Mouse (Mus musculus) forelimb bud, embryonic 11.5 days (tissue): ENCODE measurements at regions not wholly inside any gene's neighbourhood (a gene's known extent, or its start where the extent isn't known, plus 50 kb on each side); places are given as distances from the start of the nearest gene placed in this dataset.

Experiments used
- DNase-seq: peaks from one replicate; pipeline ENCODE4 v3.0.0-alpha.2; 2012; ENCODE audit warnings: low read depth, low spot score

- no peak for DNase-seq
Observed at GRCm38 (mm10) chr10:71753255-71753654, 405.7 kb downstream of the Ipmk start.

DNA sequence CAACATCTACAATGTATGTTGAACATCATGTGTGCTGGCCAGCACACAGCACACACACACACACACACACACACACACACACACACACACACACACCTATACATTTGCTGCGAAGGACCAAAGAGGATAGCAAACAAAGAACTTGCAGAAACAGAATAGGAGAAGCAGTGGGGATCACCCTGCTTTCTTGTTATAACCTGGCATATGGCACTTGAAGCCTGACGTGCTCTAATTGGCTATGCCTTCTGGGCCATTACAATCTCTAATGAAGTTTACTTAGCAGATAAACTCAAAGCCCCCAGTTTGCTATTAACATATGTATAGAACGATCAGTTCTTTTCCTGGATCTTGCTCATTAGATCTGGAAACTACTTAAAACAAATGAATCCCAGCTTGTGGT is 407.2 kb downstream of the Ipmk start:
- no peak for DNase-seq

DNA sequence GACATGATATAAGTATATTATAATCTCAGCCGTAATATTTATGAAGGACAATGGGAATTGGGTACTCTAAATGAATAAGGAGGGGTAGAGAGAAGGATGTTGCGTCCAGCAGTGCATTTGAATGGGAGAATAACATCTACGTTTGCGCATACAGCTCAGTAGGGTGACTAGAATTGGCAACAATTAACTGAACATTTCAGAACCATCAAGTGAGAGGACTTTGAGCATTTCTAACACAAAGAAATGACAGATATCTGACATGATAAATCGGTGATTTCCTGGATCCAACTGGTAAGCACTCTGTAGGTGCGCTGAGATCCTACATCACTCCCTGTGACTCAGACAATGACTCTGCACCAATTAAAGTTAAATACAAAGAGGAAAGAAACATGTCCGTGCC is 431.3 kb downstream of the Ipmk start:
- DNase-seq: no peak

GRCm38 (mm10) chr10:71789241-71789640 is 441.7 kb downstream of the Ipmk start:
- DNase-seq: no peak

- DNase-seq: no peak
Observed at GRCm38 (mm10) chr10:71789936-71790335, 442.4 kb downstream of the Ipmk start.

GRCm38 (mm10) chr10:71798638-71799037 is 451.1 kb downstream of the Ipmk start:
- no peak for DNase-seq

GRCm38 (mm10) chr10:71802457-71802856 is 454.9 kb downstream of the Ipmk start:
- peak; percentile 43 for DNase-seq

DNA sequence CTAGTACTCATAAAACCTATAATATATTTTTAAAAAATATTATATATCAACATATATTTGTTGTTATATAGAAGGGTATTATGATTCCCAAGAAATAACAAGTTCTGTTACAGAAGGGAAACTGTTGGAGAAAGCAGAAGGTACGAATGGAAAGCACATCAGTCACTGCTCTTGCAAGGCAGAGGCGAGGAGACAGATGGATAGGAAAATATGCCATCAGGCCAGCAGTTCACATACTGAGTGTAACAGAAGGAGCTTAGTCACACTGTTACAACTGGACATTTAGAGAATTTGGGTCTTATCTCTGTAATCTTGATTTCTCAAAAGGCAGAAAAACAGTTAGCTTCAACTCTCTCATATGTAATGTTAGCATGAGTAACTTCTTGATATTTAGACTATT is 485.1 kb downstream of the Ipmk start:
- DNase-seq: no peak

DNA sequence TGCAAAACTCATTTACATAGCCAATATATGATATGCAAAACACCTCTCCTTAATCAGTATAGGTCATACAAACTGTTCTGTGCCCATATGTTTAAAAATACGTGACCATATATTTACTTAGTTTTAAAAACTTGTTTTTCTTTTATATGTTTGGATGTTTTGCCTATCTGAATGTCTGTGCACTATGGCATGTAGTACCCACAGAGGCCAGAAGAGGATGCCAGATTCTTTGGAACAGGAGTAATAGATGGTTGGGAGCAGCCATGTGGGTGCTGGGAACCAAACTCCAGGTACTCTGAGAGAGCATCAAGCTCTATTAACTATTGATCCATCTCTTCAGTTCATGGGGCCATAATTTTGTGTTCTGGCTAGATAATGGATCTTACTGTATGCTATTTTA is 487.5 kb downstream of the Ipmk start:
- no peak for DNase-seq

DNA sequence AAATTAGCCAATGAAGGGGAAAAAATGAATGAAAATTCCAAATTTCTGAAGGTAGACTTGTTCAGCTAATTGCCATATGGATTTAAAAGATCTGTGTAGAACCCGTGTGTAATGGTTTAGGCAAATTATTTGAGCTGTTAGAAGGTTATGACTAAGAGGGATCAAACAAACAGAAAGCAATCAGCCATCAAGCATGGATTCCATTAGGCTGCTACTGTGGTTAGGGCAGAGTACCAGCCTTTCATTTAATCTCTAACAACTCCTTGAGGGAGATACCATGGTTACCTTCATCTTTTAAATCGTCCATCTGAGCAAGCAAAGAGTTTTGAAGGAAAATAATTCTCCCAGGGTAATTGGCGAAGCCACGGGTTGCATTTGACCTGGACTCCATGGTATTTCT is 509.5 kb downstream of the Ipmk start:
- DNase-seq: no peak

- peak; percentile 39 for DNase-seq
Observed at GRCm38 (mm10) chr10:71857518-71857973, 510.0 kb downstream of the Ipmk start.

- DNase-seq: no peak
Observed at GRCm38 (mm10) chr10:71893726-71894125, 546.2 kb downstream of the Ipmk start.

GRCm38 (mm10) chr10:71905029-71905428 is 557.5 kb downstream of the Ipmk start:
- no peak for DNase-seq
